Mouse (Mus musculus) heart, adult 9 months (tissue): ENCODE data around the gene Zfp1.
A peak's percentile ranks its signal among the peaks of the same experiment; 100 is the strongest.

Experiments used
- DNase-seq, 2 experiments: peaks; one replicate each; pipeline ENCODE4 v3.0.0; 2022; ENCODE audit warnings: low spot score in 2 of 2

The Zfp1 gene

GRCm38 (mm10) chr8:111678111-111678510, 34.9 kb downstream of the Zfp1 start:
- peak; percentile 46 to 54 for DNase-seq

GRCm38 (mm10) chr8:111678848-111679247, 35.6 kb downstream of the Zfp1 start:
- no peak for DNase-seq

GRCm38 (mm10) chr8:111680423-111681028, 37.3 kb downstream of the Zfp1 start:
- DNase-seq, result no peak

- no peak for DNase-seq
Measured at GRCm38 (mm10) chr8:111681153-111681552, 38.0 kb downstream of the Zfp1 start.

- DNase-seq, result no peak
Measured at GRCm38 (mm10) chr8:111682521-111682920, 39.3 kb downstream of the Zfp1 start.

GRCm38 (mm10) chr8:111686881-111687280, 43.7 kb downstream of the Zfp1 start:
- no peak for DNase-seq

- DNase-seq, result no peak
Measured at GRCm38 (mm10) chr8:111690960-111691445, 47.8 kb downstream of the Zfp1 start, which contains the start of gene Ctrb1. Ctrb1 (minus strand) TSS chr8:111691010.

GRCm38 (mm10) chr8:111693261-111693741, 50.1 kb downstream of the Zfp1 start:
- DNase-seq, result peak; percentile 22 to 52

GRCm38 (mm10) chr8:111695441-111695840, 52.2 kb downstream of the Zfp1 start:
- DNase-seq, result no peak

- no peak for DNase-seq
Measured at GRCm38 (mm10) chr8:111697655-111698054, 54.5 kb downstream of the Zfp1 start.

GRCm38 (mm10) chr8:111699035-111699434, 55.8 kb downstream of the Zfp1 start:
- DNase-seq, result no peak

GRCm38 (mm10) chr8:111700201-111700600, 57.0 kb downstream of the Zfp1 start:
- DNase-seq, result no peak

- DNase-seq, result no peak
Measured at GRCm38 (mm10) chr8:111700740-111701139, 57.5 kb downstream of the Zfp1 start.

GRCm38 (mm10) chr8:111701380-111701779, 58.2 kb downstream of the Zfp1 start:
- no peak for DNase-seq

- no peak for DNase-seq
Measured at GRCm38 (mm10) chr8:111704585-111704984, 61.4 kb downstream of the Zfp1 start.

GRCm38 (mm10) chr8:111705222-111705621, 62.0 kb downstream of the Zfp1 start:
- no peak for DNase-seq

GRCm38 (mm10) chr8:111705699-111706098, 62.5 kb downstream of the Zfp1 start:
- no peak for DNase-seq

- DNase-seq, result no peak
Measured at GRCm38 (mm10) chr8:111708265-111708664, 65.1 kb downstream of the Zfp1 start.

GRCm38 (mm10) chr8:111709223-111709622, 66.0 kb downstream of the Zfp1 start:
- no peak for DNase-seq

GRCm38 (mm10) chr8:111710777-111711485, 67.7 kb downstream of the Zfp1 start:
- DNase-seq, result no peak

- DNase-seq, result no peak
Measured at GRCm38 (mm10) chr8:111712135-111712534, 68.9 kb downstream of the Zfp1 start.

- DNase-seq, result peak in 1 of 2 experiments; percentile 52
Measured at GRCm38 (mm10) chr8:111712588-111712987, 69.4 kb downstream of the Zfp1 start.

- DNase-seq, result no peak
Measured at GRCm38 (mm10) chr8:111713291-111713690, 70.1 kb downstream of the Zfp1 start.
